Mouse (Mus musculus): ENCODE measurements around the gene Arhgap28. TPM values are rescaled to one million over a fixed set of nuclear protein-coding genes. Genes with fewer than 3 reads are reported as not detected.

Arhgap28 gene
- polyA plus RNA-seq, 1 experiment from 2014 or later = 8.4 TPM

GRCm38 (mm10) chr17:67836146-67836895 is 167.6 kb downstream of the Arhgap28 start:
- Histone ChIP-seq H3K36me3 (ENCODE audit: control insufficient read depth, insufficient read depth, low read length) (no peaks in the 10 kb centered on the region), H3K27me3 (ENCODE audit: control insufficient read depth, insufficient read depth, low read length) (no peaks in the 10 kb centered on the region), H3K9me3 (ENCODE audit: control insufficient read depth, low read length) (no peaks in the 10 kb centered on the region), H3K4me3 (replicated peaks; ENCODE audit: low read depth, low read length) (no peak overlapping the region), H3K4me2 (ENCODE audit: low read length) (no peak overlapping the region), H3K27ac (replicated peaks; ENCODE audit: low read depth, low read length) (no peak overlapping the region), H3K4me1 (ENCODE audit: control insufficient read depth, insufficient read depth, low read length) (no peaks in the 10 kb centered on the region), H3K9ac (replicated peaks; ENCODE audit: low read length) (no peak overlapping the region)
- DNase-seq (no peak), ATAC-seq (ENCODE audit: low FRiP score, low TSS enrichment) (no peak)
- 94% methylated on average over 20 of the region's 20 CpGs for WGBS

GRCm38 (mm10) chr17:67827431-67827830 is 176.5 kb downstream of the Arhgap28 start:
- no peak overlapping the region for H3K4me2 ChIP-seq (ENCODE audit: low read length)
- H3K9me3 ChIP-seq (ENCODE audit: control insufficient read depth, low read length) = no peaks in the 10 kb centered on the region
- H3K36me3 ChIP-seq (ENCODE audit: control insufficient read depth, insufficient read depth, low read length) = peaks cover 3% of the 10 kb centered on the region; the same call in 1 of the 2 replicates
- H3K4me1 ChIP-seq (ENCODE audit: control insufficient read depth, insufficient read depth, low read length) = no peaks in the 10 kb centered on the region
- no peaks in the 10 kb centered on the region for H3K27me3 ChIP-seq (ENCODE audit: control insufficient read depth, insufficient read depth, low read length)
- DNase-seq = no peak
- no peak overlapping the region for H3K9ac ChIP-seq (replicated peaks; ENCODE audit: low read length)
- WGBS = 91% methylated on average over 3 of the region's 3 CpGs
- H3K4me3 ChIP-seq (replicated peaks; ENCODE audit: low read depth, low read length) = no peak overlapping the region
- no peak overlapping the region for H3K27ac ChIP-seq (replicated peaks; ENCODE audit: low read depth, low read length)
- no peak for ATAC-seq (ENCODE audit: low FRiP score, low TSS enrichment)

GRCm38 (mm10) chr17:67816916-67817315 is 187.0 kb downstream of the Arhgap28 start:
- no peaks in the 10 kb centered on the region for H3K27me3 ChIP-seq (ENCODE audit: control insufficient read depth, insufficient read depth, low read length)
- no peaks in the 10 kb centered on the region for H3K9me3 ChIP-seq (ENCODE audit: control insufficient read depth, low read length)
- H3K4me3 ChIP-seq (replicated peaks; ENCODE audit: low read depth, low read length) = no peak overlapping the region
- H3K9ac ChIP-seq (replicated peaks; ENCODE audit: low read length) = no peak overlapping the region
- no peak overlapping the region for H3K4me2 ChIP-seq (ENCODE audit: low read length)
- H3K27ac ChIP-seq (replicated peaks; ENCODE audit: low read depth, low read length) = no peak overlapping the region
- no peaks in the 10 kb centered on the region for H3K4me1 ChIP-seq (ENCODE audit: control insufficient read depth, insufficient read depth, low read length)
- DNase-seq = no peak
- WGBS = 93% methylated on average over 10 of the region's 10 CpGs
- ATAC-seq (ENCODE audit: low FRiP score, low TSS enrichment) = no peak
- H3K36me3 ChIP-seq (ENCODE audit: control insufficient read depth, insufficient read depth, low read length) = peaks cover 28% of the 10 kb centered on the region

GRCm38 (mm10) chr17:67815720-67816119 is 188.2 kb downstream of the Arhgap28 start:
- no peak for ATAC-seq (ENCODE audit: low FRiP score, low TSS enrichment)

GRCm38 (mm10) chr17:67813666-67814065 is 190.3 kb downstream of the Arhgap28 start:
- DNase-seq (no peak), ATAC-seq (ENCODE audit: low FRiP score, low TSS enrichment) (no peak)
- Histone ChIP-seq H3K9ac (replicated peaks; ENCODE audit: low read length) (no peak overlapping the region), H3K27ac (replicated peaks; ENCODE audit: low read depth, low read length) (no peak overlapping the region), H3K36me3 (ENCODE audit: control insufficient read depth, insufficient read depth, low read length) (peaks cover 48% of the 10 kb centered on the region), H3K4me2 (ENCODE audit: low read length) (no peak overlapping the region), H3K27me3 (ENCODE audit: control insufficient read depth, insufficient read depth, low read length) (no peaks in the 10 kb centered on the region), H3K4me3 (replicated peaks; ENCODE audit: low read depth, low read length) (no peak overlapping the region), H3K4me1 (ENCODE audit: control insufficient read depth, insufficient read depth, low read length) (no peaks in the 10 kb centered on the region), H3K9me3 (ENCODE audit: control insufficient read depth, low read length) (no peaks in the 10 kb centered on the region)
- WGBS = 95% methylated on average over 6 of the region's 6 CpGs

More at GRCm38 (mm10) chr17:67815720-67816119, 188.2 kb downstream of the Arhgap28 start:
- Histone ChIP-seq H3K36me3 (ENCODE audit: control insufficient read depth, insufficient read depth, low read length) (peaks cover 34% of the 10 kb centered on the region), H3K9ac (replicated peaks; ENCODE audit: low read length) (no peak overlapping the region), H3K27ac (replicated peaks; ENCODE audit: low read depth, low read length) (no peak overlapping the region), H3K4me3 (replicated peaks; ENCODE audit: low read depth, low read length) (no peak overlapping the region), H3K4me1 (ENCODE audit: control insufficient read depth, insufficient read depth, low read length) (no peaks in the 10 kb centered on the region), H3K9me3 (ENCODE audit: control insufficient read depth, low read length) (no peaks in the 10 kb centered on the region), H3K27me3 (ENCODE audit: control insufficient read depth, insufficient read depth, low read length) (no peaks in the 10 kb centered on the region), H3K4me2 (ENCODE audit: low read length) (no peak overlapping the region)
- DNase-seq = no peak
- WGBS = 96% methylated on average over 11 of the region's 11 CpGs

- H3K36me3 ChIP-seq (ENCODE audit: control insufficient read depth, insufficient read depth, low read length) = peaks cover 44% of the 10 kb centered on the region
- H3K9me3 ChIP-seq (ENCODE audit: control insufficient read depth, low read length) = no peaks in the 10 kb centered on the region
Measured at GRCm38 (mm10) chr17:67809171-67809570, 194.7 kb downstream of the Arhgap28 start.

More at GRCm38 (mm10) chr17:67809171-67809570, 194.7 kb downstream of the Arhgap28 start:
- ATAC-seq (ENCODE audit: low FRiP score, low TSS enrichment) (no peak), DNase-seq (no peak)
- no peak overlapping the region for H3K9ac ChIP-seq (replicated peaks; ENCODE audit: low read length)
- H3K4me1 ChIP-seq (ENCODE audit: control insufficient read depth, insufficient read depth, low read length) = no peaks in the 10 kb centered on the region
- H3K27me3 ChIP-seq (ENCODE audit: control insufficient read depth, insufficient read depth, low read length) = no peaks in the 10 kb centered on the region
- H3K4me3 ChIP-seq (replicated peaks; ENCODE audit: low read depth, low read length) = no peak overlapping the region
- 92% methylated on average over 16 of the region's 16 CpGs for whole genome bisulfite sequencing
- no peak overlapping the region for H3K4me2 ChIP-seq (ENCODE audit: low read length)
- no peak overlapping the region for H3K27ac ChIP-seq (replicated peaks; ENCODE audit: low read depth, low read length)

All from midbrain, embryonic 14.5 days (tissue).